Mouse (Mus musculus): ENCODE results near the gene Cela2a.

Gene Cela2a

GRCm38 (mm10) chr4:141769501-141770160 lies 56.3 kb downstream of the Cela2a start:
- DNase-seq (ENCODE audit: extremely low spot score, low read depth, low spot score) = no peak

- DNase-seq (ENCODE audit: extremely low spot score, low read depth, low spot score) = no peak
Measured at GRCm38 (mm10) chr4:141767353-141768036, 58.5 kb downstream of the Cela2a start.

- no peak for DNase-seq (ENCODE audit: extremely low spot score, low read depth, low spot score)
Measured at GRCm38 (mm10) chr4:141766668-141767352, 59.1 kb downstream of the Cela2a start.

GRCm38 (mm10) chr4:141766316-141766667 lies 59.7 kb downstream of the Cela2a start:
- DNase-seq (ENCODE audit: extremely low spot score, low read depth, low spot score) = no peak

GRCm38 (mm10) chr4:141765008-141765407 lies 61.0 kb downstream of the Cela2a start:
- DNase-seq (ENCODE audit: extremely low spot score, low read depth, low spot score) = no peak

Data from hindlimb bud, embryonic 11.5 days (tissue).